Mouse (Mus musculus): Measurements from ENCODE around the gene Mxra8.
A peak's percentile ranks its signal among the peaks of the same experiment; 100 is the strongest.

Gene Mxra8

DNA sequence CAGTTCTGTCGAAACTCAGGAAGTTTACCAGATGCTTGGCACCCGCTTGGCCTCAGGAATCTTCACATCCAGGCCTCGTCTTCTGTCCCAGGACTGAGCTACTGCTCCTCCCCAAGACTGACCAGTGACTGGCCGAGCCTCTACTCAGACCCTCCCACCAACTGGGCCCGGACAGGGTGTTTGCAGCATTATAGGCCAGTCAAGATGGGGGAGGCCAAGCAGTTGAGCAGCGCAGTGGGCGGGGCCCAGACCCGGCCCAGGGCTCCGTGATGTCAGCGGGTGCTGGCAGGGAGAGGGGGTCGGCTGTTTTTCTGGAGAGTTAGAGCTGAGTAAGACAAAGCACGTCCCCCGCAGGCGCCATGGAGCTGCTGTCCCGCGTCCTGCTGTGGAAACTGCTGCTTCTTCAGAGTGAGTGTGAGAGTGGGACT is at the start of gene Mxra8:
Mxra8 (plus strand) TSS at position 198 of the 428 bp plus-strand sequence.
- DNase-seq: peak in 1 of 2 experiments; percentile 21

DNA sequence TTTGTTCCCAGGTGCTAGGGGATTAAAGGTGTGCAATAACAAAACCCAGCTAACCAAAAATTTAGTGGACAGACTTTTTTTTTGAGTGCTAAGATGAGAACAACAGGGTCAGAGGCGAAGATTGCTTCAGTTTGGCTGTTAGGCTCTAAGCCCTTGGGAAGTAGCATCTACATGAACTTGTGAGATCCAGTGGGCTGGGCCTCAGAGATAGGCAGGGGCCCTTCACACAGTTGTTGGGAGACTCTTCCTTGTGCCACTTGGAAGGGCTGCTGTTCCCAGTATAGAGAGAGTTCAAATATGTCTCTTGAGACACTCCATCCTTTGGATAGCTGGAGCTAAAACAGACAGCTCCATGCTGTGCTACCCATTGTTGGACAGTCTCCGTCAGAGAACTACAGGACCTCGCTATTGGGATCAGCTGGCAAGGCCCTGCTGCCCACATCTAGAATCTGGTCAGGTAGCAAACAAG is 49.4 kb upstream of the Mxra8 start, which contains the start of gene Ankrd65:
Ankrd65 (plus strand) TSS at position 419 of the 469 bp plus-strand sequence.
- DNase-seq: no peak

DNA sequence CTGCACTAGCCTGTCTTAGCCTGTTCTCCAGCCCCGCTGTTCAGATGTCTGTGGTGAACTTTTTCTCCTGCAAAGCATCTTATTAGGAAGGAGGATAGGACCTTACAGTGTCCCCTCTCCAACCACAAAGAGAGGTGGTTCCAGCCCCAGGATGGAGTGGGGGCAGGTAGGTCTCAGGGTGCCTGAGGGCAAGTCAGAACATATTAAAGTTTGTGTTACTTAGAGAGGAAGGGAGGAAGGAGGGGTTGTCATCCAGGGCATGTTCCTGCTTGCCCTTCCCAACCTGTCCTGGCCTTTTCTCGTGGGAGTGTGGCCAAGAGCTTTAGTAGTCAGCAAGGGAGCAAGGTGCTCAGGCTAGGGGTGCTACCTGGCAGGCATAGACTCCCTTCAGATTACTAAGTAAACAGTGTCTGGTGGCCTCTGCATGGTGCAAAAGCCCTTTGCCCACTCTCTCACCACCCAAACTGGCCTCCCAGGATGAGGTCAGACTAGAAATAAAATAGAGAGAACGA is 48.8 kb upstream of the Mxra8 start:
- DNase-seq: no peak

DNA sequence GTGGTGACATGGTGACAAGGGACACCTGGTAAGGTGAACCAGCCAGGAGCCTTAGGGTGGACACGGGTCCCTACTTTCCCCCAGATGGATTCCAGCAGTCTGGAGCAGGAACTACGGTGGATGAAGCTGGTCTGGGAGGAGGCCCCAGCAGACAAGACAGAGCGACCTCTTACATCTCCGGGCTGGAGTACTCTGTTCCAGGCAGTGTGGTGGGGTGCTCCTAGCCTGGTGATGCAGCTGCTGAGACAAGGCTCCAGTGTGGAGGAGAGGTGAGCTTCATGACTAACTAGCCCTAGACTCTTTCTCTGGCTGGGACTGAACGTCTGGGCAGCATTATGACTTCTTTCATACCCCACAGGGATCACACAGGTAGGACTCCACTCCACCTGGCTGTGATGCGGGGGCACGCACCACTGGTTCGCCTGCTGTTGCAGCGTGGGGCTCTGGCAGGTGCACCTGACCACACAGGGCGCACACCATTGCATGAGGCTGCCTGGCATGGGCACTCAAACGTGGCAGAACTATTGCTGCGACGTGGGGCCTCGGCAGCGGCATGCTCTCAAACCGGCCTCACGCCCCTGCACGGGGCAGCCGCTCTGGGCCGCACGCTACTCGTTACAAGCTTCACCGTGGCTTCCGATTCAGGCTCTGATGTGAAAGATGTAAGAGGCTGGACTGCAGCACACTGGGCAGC is 48.1 kb upstream of the Mxra8 start:
- DNase-seq: no peak

DNA sequence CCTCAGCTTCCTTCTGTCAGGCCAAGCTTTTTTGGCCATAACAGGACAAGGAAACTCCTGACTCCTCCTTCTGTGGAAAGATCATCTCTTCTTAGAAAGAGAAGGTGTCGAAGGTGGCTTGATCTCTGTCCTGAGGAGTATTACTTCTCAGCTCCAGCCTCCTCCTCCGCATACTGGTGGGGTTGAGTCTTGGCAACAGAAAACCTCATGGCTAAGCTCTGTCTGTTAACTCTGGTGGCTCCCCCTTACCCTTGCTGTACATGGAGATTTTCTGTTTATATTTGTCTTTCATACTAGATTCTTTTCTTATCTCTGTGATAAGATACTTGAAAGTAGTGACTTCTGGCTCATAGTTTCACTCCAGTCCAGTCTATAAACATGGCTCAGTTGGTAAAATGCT is 45.8 kb upstream of the Mxra8 start:
- no peak for DNase-seq

DNA sequence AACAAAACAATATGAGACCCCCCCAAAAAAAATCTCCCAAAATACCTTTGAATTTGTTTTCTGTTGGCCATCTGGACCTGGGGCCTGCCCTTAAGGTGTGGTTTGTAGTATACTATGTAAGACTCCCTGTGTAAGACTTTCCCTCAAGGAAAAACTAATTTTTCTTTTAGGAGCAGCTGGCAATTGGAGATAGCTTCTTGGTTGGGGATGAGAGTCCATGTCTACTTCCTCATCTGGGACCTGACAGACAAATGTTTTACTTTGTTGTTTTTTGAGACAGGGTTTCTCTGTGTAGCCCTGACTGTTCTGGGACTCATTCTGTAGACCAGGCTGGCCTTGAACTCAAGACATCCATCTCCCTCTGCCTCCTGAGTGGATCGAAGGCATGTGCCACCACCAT is 37.4 kb upstream of the Mxra8 start:
- no peak for DNase-seq

DNA sequence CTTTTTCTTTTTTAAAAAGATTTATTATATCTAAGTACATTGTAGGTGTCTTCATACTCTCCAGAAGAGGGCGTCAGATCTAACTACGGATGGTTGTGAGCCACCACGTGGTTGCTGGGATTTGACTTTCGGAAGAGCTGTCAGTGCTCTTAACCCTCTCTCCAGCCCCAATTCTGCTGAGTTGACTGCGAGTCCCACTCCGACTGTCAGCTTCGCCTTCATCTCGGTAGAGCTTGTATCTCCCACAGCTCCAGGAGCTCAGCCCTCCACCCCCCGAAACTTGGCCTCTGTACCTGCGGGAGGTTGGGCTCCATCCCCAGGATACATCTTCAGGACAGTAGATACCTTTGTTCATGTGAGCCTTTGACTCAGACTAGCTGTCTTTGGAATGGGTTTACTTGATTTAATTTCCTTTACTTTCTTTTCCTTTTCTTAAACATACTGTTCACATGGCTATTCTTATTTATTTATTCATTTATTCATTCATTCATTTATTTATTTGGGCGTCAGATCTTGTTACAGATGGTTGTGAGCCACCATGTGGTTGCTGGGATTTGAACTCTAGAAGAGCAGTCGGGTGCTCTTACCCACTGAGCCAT is 36.6 kb upstream of the Mxra8 start, which contains the start of gene Mrpl20:
Mrpl20 (plus strand) TSS at position 138 of the 599 bp plus-strand sequence.
- no peak for DNase-seq

DNA sequence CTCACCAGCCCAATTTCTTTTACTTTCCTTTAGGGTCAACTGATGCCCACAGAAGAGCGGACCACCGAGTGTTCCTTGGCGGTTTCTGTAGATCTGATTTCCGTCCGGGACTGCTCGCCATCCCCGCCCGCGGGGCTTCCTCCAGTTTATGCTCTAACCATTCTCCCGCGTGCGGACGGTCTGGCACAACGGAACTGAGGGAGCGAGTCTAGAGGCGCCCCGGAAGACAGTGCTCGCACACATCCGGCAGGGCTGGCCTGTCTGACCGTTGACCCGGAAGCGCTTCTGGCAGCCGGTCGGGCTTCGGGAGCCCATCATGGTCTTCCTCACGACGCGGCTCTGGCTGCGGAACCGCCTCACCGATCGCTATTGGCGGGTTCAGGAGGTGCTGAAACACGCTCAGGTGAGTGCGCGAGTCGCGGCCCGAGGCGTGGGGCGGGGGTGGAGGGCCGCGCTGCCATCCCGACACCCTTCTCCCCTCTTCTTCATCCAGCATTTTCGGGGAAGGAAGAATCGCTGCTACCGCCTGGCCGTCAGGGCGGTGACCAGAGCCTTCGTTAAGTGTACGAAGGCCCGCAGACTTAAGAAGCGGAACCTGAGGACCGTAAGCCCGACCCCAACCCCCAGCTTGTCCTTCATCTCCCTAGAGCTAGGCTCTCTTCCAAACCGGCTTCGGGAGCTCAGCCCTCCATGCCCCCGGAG is 36.0 kb upstream of the Mxra8 start:
- DNase-seq: peak; percentile 93 to 98

DNA sequence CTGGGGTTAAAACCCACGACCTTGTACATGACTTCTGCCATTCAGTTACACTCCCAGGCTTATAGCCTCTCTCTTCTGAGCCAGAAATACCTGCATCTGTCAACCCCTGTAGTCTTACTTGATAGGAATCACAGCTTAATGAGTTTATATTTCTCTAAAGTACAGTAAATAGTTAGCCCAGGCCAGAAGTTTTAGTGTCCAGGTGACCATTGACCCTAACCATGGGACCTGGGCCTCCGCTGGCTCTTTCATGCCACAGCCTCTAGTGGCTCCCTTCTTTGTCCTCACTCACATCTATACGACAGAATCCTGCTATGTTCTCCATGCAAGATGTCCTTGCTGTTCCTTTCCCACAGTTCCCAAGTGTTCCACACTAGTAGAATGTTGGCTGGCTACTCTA is 31.6 kb upstream of the Mxra8 start:
- no peak for DNase-seq

DNA sequence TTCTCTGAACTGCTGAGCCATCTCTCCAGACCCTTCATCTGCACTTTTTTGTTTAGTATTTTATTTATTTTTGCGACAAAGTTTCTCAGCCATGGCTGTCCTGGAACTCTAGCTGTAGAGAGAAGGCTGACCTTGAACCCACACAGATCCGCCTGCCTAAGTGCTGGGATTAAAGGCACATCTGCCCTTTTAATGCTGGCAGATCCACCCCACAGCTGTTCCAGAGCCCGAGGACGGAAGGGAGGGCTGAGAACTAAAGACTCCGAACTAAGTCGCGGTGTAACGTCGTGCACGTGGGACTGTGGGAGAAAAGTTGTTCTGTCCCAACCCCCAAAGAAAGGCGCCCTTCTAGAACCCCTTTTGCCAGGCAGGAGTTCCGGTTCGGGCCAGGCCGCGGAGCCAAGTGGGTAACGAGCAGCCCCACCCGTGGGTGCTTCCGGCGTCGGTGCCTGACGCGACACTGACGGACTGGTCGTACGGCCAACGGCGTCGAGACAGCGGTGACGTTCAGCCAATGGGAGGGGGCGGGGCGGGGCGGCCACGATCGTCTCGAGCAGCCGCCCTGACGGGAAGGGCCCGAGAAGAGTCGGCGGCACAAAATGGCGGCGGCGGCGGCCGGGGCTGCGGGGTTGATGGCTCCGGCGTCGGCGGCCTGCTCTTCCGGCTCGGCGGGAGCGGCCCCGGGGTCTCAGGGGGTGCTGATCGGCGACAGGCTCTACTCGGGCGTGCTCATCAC is 27.4 kb upstream of the Mxra8 start, which contains the start of gene Ccnl2:
Ccnl2 (plus strand) TSS at position 561 of the 736 bp plus-strand sequence.
- peak; percentile 91 to 93 for DNase-seq

DNA sequence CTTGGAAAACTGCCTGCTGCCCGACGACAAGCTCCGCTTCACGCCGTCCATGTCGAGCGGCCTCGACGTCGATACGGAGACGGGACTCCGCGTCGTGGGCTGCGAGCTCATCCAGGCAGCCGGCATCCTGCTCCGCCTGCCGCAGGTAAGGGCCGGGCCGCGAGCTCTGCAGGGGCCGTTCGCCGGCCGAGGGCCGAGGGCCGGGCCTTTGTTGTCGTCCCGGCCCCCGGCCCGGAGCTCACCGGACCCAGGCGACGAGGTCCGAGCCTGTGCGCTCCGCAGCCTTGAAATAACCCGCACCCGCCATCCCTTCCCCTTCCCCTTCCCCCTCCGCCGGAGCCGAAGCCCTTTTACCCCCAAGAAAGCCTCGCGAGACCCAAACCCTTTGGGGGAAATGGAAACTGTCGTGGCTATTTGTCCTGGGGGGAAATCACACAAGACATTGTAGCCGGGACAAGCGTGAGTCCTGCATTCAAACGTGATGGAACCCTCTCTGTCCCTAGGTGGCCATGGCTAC is 26.8 kb upstream of the Mxra8 start:
- no peak for DNase-seq

DNA sequence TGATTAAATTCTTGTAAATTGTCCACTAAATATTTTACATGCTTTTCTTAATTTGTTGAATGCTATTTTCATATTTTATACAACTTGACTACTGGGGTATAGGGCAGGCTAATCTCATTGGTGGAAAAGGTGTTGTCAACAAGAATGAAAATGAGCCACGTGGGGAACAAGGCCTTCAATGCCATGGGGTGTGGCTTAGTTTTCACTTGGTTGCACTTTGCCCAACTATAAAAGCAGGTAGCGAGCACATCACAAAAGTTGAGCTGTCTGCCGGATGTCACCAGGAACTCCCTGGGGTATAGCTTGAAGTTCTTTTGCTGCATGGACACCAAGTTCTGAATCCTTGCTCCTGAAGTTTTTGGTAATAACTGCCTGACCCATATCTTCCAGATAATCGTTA is 21.9 kb upstream of the Mxra8 start:
- DNase-seq: no peak

DNA sequence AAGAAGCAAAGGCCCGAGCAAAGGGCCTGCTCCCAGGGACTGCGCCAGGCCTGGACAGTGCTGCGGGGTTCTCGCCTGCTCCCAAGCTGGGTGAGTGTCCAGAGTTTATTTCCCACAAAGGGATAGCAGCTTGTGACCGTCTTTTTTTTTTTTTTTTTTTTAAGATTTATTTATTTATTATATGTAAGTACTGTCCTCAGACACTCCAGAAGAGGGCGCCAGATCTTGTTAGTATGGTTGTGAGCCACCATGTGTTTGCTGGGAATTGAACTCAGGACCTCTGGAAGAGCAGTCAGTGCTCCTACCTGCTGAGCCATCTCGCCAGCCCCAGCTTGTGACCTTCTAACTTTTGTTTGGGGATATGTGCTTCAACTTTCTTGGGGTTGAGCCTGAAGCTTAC is 18.5 kb upstream of the Mxra8 start:
- no peak for DNase-seq

DNA sequence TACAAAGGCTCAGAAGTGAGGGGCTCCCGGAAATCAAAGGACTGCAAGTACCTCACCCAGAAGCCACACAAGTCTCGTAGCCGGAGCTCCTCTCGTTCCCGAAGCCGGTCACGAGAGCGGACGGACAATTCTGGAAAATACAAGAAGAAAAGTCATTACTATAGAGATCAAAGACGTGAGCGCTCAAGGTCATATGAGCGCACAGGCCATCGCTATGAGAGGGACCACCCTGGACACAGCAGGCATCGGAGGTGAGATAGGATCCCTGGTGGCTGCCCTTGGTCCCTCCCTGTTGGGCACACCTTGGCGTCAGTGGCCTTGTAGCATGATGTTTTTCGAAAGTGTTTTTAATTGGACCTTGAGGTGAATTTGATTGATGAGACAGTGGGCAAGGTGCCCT is 16.0 kb upstream of the Mxra8 start:
- no peak for DNase-seq

DNA sequence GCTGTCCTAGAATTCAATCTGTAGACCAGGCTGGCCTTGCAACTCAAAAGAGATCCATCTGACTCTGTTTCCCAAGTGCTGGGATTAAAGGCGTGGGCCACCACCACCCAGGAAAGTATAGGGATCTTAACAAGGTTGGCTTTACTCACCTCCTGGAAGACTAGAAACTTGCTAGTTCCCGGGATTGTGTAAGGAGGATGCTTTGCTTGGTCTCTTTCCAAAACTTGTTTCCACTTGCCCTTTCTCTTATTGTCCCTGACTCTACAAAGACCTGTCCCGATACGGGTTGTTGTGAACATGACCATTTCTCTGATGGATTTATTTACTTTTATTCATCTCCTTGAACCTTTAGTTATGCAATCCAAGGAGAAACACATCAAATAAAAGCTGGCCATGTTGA is 9.6 kb upstream of the Mxra8 start:
- no peak for DNase-seq

DNA sequence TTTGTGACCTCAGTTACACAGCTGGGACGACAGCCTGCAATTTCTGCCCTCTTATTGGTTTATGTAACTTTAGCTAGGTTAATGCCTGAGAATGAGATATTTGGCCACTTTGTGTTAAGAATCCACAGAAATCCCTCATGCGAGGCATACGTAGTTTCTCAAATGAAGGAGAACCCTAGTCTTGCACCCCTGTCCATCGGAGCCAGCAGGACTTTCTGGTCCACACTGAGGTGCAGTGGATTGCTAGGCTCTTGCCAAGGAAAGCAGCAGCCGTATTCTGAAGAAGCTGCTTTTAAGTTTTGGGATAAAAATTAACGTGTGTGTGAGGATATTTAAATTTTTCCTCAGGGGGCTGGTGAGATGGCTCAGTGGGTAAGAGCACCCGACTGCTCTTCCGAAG is 8.9 kb upstream of the Mxra8 start:
- DNase-seq: no peak

DNA sequence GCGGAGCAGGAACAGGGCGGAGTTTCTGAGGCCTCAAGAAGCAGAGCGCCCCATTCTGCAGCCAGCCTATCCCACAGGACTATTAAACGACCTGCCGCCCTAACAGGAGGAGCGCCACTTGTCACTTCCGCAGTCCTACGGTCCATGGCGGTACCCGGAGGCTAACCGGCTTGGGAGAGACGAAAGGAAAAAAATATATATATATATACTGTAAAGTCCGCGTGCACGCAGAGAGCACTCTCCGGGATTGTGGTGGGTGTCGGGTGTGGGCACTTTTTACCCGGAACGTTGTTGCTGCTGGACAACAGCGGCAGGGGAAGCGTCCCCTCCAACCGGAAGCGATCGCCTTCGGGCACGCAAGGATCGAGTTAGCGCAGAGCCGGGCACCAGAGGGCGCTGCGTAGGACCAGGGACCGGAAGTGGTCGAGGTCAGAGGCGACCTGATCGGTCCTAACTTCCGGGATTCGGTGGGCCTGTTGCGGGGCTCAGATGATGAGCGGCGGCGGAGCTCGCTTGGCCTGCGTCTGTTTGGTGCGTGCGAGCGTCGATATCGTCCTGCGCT is 8.2 kb upstream of the Mxra8 start, which contains the start of gene Aurkaip1:
Aurkaip1 (plus strand) TSS at position 68 of the 562 bp plus-strand sequence.
- peak; percentile 96 for DNase-seq

DNA sequence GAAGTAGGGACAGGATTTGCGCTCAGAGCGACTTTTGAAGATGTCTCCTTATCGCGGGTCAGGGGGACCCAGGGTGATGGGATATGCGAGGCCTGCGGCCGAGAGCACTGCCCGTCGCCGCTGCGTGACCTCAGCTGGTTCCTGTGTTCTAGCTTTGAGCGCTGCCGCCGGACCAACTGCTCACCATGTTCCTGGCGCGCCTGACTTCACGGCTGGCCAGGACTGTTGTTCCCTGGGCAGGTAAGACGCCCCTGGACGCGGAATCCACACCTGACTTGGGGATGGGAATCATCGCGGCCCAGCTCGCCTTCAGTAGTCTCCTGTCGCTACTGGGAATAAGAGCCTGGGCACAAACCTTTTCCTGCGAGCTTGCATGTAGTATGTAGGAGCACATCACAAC is 7.6 kb upstream of the Mxra8 start:
- peak in 1 of 2 experiments; percentile 36 for DNase-seq

DNA sequence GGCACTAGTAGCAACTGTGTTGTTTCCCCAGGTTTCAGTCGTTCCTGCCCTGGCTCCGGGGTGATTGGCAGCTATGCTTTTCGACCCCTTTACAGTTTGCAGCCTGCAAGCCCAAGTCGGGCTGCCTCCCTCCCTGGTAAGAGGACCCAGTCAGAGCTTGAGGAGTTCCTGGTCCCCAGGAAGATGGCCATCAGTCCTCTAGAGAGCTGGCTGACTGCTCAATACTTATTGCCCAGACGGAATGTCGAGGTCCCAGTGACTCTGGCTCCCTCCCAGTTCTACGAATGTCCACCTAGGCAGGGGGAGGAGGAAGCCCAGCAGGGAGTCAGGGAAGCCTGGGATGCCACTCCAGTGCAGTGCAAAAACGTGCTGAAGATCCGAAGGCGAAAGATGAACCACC is 7.2 kb upstream of the Mxra8 start:
- no peak for DNase-seq

DNA sequence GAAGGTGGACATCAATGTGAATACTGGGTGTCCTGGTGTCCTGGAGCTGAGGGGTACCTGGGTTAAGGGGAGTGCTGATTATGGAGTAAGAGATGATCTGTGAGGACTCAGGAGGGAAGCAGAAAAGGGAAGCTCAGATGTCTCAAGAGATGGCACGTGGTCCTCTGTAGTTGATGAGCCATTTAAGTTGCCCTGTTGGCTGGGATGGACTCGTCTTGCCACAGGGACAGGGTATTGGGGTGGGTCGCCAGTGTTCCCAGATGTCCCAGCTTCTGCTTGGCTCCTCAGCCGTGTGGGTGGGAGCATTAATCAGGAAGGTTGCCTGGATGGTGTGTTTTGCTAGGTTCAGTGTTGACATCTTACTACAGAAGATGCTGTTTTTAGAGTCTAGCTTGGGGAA is 6.2 kb upstream of the Mxra8 start:
- DNase-seq: no peak

DNA sequence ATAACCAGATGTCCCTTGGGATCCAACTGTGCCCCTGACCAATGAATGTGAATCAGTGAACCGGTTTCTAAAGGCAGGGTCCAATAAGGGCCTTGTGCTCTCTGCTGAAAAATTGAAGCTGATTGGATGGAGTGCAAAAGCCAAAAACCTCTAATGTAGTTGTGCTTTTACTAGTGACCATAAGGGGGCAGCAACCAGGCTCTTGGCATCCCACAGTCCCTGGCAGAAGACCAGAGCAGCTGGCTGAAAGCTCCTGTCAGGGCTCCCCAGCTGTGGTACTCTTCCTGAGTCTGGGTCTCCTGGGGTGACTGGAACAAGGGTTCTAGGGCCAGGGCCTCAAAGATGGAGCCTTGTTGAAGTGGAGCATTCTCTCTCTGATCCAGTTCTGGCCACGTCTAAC is 5.6 kb upstream of the Mxra8 start:
- peak; percentile 57 to 66 for DNase-seq

DNA sequence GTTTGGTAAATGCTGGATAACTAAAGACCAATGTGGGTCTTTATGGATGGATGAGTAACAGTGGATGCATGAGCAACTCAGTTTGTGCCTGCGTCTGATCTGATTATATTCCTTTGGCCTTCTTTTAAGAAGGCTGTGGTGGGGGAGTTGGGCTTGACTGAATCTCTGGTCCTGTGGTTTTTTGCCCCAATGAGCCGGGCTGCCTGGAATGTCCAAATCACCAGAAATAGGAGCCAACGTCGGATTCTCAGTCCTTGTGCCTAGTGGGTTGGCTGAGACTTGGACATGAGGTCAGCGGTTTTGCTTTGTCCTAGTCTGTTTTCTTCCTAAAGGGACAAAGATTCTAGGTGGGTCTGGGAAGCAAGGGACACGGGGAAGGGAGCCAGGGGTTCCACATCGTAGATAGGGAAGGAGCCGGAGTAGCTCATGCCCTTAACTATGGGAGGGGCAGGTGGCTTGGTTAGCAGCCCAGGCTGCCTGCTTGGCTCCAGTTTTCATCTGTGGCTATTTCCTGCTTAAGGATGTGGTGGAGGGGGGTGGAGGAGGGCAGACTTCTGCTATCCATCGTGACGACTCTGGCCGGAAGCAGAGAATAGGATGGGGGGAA is 2.0 kb upstream of the Mxra8 start:
- no peak for DNase-seq

All from cerebellum, adult 18-20 months (tissue).